Mouse (Mus musculus) lung, postnatal 4 days (tissue): ENCODE measurements at regions not wholly inside any gene's neighbourhood (a gene's known extent, or its start where the extent isn't known, plus 50 kb on each side); places are given as distances from the start of the nearest gene placed in this dataset.

Source experiments
- DNase-seq, 2 experiments: peaks; one replicate each; pipeline ENCODE4 v3.0.0; 2021

- DNase-seq: no peak
Measured at GRCm38 (mm10) chr3:116197966-116198365, 55.3 kb downstream of the Gpr88 start.

- peak; percentile 39 to 59 for DNase-seq
Measured at GRCm38 (mm10) chr3:116194701-116195100, 58.6 kb downstream of the Gpr88 start.

DNA sequence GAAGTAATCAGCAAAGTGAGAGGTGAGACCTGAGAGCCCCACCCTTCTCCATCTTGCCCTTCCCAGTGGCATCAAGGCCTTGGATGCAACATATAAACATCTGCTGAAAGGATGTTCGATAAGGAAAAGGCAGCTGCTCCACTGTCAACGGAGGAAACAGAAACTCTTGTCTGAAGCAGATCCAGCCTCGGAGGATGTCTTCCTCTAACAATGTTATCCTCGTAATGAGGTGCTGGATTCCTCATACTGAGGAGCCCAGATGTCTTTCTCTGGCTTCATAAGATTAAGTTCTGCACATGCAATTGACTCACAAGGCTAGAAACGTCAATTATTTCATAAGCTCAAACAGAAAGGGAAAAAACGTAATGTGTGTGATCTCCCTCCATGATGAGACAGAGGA, 61.8 kb upstream of the Vcam1 start:
- DNase-seq: peak in 1 of 2 experiments; percentile 10

- DNase-seq: peak; percentile 31 to 40
Measured at GRCm38 (mm10) chr3:116190727-116191126, 61.2 kb upstream of the Vcam1 start.

DNA sequence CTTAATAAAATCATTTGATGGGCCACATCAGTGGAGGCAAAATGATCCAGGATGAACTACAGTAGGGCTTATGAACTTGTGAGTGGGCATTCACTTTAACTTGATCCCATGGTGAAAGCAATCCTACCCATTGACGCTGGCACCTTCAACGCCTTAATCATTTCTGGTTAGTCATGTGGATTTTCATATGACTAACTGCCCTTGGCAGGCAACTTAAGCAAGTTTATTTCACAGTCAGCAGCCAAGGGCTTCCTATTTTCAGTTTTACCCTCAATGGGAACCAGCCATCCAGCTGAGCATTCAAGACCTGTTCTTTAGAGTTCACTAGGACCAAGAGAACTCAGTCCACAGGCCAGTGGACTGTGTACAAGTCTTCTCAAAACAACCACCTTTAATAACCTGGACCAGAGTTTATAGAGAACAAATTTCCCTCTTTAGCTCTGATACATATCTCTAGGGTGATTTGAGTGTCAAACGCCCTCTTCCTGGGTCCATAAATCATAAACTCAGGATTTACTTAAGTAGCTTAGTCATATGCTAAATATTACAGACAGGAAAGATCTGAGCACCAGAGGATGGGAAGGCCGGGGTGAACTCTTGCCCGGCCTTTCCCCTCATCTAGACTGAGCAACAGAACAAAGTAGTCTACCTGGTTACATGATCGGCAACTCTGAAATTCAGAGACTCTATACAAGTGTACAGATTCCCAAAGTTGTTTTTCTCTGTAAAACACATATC, 60.0 kb upstream of the Vcam1 start:
- DNase-seq: no peak

DNA sequence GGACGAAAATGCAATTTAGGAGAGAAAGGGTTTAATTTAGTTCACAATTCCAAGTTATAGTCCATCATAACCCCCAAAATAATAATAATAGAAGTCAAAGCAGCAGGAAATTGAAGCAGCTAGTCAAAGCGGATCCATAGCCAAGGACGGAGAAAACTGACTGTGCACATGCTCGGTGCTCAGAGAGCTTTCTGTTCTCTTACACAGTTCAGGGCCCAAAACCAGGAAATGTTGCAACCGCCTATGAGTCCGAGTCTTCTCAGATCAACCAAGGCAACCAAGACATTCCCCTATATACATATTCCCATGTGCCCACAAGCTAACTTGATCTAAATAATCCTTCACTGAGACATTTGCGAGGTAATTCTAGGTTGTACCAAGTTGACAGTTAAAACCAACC, 55.7 kb upstream of the Vcam1 start:
- DNase-seq: no peak

GRCm38 (mm10) chr3:116184443-116184842, 55.0 kb upstream of the Vcam1 start:
- DNase-seq: peak in 1 of 2 experiments; percentile 34

- DNase-seq: no peak
Measured at GRCm38 (mm10) chr3:116180341-116180885, 50.9 kb upstream of the Vcam1 start.
